Mouse (Mus musculus) ZHBTc4 (cell line): ENCODE measurements at regions not wholly inside any gene's neighbourhood (a gene's known extent, or its start where the extent isn't known, plus 50 kb on each side); places are given as distances from the start of the nearest gene placed in this dataset.

Experiments
- DNase-seq: peaks from one replicate; pipeline ENCODE4 v3.0.0-alpha.2; 2011; ENCODE audit warnings: low read depth, low spot score

- no peak for DNase-seq
Observed at GRCm38 (mm10) chrX:11829411-11830002, 330.6 kb downstream of the Bcor start.

GRCm38 (mm10) chrX:11837566-11837965 is 322.6 kb downstream of the Bcor start:
- no peak for DNase-seq

- no peak for DNase-seq
Observed at GRCm38 (mm10) chrX:11839665-11840245, 320.4 kb downstream of the Bcor start.

GRCm38 (mm10) chrX:11840319-11841035 is 319.7 kb downstream of the Bcor start:
- DNase-seq: no peak

DNA sequence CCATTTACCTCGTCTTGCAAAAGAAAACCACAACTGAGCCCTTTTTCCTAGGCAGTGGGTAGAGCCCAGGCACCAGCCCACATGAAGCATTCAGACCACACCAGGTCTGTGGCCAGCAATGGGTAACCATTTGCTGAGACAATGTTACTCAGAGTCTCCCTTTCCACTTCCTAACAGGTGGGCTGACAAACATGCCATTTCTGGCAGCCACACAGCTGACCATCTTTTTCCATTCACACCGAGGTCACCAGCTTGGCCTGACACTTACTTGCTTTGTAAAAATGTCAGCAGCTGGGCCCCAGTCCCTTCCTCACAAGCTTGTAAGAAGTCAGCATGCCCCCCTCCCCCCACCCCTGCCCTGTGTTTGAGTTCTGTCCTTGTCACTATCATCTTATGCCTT is 314.6 kb downstream of the Bcor start:
- DNase-seq: no peak

DNA sequence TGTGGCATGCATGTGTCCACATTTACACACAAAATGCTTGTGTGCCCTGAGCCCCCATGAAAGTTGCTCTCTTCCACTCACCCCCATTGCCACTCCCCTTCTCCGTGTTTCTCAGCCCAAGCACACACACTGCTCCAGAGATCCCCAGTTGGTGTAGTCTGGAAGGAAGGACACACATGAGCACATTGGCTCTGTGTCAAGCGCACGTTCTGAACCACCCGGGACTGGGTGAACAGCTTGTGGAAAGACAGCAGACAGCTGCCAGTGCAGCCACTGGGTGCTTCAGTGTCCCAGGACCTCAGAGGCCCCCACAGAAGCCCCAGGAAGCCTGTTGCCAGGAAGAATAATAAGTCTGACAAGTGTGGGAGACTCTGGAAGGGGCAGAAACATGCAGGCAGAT is 304.2 kb downstream of the Bcor start:
- DNase-seq: no peak

- DNase-seq: peak; percentile 19
Observed at GRCm38 (mm10) chrX:11859396-11859795, 300.8 kb downstream of the Bcor start.

DNA sequence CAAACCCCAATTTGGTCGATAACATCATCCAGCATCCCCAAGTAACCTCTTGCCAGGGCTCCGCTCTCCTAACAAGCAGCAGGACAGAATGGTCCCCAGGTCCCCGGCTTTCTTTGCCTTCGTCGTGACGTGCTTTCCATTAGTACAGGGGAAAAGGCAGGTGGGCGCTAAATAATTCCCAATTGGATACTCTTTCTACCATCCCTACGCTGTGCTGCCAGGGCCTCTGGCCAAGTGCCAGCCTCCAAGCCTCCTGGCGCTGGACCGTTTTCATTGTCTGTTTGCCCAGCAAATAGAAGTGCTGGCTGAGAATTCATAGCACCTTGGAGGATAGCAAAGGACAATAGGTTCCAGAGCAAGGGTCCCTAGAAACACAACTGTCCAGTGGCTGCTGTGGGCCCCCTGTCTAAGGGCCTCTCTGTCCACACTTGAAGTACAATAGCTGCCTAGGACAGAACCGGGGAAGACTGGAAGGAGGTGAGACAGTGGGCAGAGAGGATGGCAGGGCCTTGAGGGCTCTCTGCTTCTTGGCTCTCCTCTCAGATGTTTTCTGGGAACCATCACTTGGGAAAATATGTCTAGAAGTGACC is 298.9 kb downstream of the Bcor start:
- DNase-seq: no peak

- DNase-seq: peak; percentile 19
Observed at GRCm38 (mm10) chrX:11861892-11862291, 298.3 kb downstream of the Bcor start.

DNA sequence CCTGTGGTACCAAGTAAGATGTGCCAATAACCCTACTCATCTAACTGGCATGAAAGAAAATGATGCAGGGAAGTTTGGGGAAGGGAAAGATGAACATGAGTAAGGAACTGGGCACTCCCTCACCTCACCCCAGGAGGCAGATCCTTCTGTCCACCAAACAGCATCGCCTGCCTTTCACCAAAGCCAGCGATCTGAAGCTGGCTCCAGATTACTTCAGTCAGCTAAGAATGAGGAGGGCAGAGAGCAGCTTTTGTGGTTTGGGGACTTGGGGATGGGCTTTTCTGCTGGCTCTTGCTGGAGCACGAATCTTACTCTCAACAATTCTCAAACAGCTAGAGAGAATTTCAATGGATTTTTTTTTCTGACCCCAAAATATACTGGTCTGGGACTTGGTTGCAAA is 297.0 kb downstream of the Bcor start:
- no peak for DNase-seq

DNA sequence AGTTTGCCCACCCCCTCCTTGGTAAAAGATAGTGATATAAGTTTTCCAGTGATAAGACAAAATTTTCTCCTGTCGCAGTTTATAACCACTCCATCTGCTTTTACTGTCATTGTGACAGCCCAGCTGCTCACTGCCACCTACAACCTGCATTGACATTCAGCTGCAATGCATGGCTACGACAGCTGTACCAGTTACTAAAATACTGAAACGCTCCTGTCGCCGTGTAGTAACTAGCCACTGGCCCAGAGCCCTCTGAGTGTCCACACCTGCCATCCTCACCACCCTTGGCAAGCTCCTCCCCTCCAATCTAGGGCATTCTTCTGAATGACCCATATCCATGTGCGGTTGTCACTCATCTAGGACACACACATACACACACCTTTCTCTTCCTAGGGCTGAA is 286.2 kb downstream of the Bcor start:
- no peak for DNase-seq

DNA sequence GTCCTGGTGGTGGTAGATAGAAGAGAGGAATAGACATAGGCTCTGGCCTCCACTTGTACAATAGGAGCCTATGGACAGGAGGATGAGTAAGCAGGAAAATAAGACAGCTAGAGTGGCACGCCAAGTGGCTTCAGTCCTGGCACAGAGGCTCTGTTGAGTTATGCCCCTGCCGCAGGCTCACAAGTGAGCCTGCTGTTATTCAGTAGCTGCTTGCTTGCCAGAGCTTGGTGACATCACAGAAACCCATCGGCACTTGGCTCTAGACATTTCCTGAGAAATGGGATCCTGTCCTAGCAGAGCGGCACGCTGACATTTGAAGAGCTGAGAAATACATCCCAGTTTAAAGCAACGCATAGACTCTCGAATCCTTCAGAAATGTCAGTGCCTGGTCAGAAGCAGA is 283.5 kb downstream of the Bcor start:
- DNase-seq: no peak

DNA sequence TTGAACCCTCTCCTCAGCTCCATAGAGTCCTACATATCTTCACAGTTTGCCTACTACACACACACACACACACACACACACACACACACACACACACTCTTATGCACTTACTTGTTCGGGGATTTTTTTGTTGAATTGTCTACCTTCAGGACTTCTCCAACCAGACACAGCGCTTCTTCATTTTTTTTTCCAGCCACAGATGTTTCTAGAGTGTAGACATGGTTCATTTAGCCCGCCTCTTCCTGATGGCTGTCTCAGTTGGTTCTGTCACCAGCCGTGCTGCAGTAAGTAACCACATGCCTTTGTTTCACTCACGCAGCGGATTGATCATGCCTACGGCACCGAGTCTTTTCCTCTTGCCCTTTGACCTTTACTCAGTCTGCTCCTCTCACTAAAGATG is 282.1 kb downstream of the Bcor start:
- no peak for DNase-seq

DNA sequence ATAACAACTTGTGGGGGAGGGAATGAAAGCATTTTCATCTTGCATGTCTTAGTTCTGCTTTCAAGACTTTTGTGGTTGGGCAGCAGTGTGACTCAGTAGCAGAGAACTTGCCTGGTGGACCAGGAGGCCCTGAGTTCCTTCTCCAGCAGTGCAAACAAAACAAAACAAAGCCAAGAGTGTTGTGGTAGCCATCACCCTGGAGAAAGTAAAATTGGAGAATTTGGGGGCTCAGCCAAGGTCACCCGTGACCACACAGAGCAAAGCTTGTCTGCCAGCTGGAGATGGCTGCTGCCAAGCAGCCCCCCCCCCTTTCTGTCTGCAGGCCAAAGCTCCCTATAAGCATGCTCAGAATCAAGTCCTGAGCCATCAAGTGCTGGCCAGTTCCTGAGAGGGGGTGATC is 279.2 kb downstream of the Bcor start:
- DNase-seq: no peak

GRCm38 (mm10) chrX:11883738-11884716 is 276.1 kb downstream of the Bcor start:
- DNase-seq: no peak

- no peak for DNase-seq
Observed at GRCm38 (mm10) chrX:11892396-11892795, 267.8 kb downstream of the Bcor start.

DNA sequence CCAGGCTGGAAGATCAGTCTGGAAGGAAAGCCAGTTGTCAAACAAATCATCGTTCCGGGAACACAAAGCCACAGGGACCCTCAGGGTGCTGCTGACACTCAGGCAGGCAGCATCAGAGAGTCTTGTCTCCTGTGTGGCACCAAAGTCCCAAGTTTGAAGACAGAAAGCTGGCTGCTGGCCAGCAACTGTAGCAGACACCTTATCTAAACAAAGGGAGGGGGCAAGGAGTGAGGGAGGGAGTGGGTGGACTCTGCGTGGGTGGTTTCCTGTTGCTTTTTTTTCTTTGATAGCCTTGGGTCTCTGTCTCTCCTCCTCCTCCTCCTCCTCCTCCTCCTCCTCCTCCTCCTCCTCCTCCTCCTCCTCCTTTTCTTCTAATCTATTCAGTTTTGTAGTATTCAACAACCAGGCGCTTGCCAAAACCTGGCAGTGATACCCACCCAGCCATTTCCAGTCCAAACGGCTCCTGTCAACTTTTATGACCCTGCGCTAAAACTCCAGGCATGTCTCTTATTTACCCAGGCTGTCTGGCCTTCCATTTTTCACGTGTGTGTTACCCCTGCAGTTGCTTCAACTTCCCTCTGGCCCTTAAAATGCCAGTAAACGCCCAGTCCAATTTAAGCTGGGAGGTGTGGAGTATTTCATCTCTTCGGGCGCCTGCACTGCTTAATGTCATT is 266.4 kb downstream of the Bcor start:
- no peak for DNase-seq

DNA sequence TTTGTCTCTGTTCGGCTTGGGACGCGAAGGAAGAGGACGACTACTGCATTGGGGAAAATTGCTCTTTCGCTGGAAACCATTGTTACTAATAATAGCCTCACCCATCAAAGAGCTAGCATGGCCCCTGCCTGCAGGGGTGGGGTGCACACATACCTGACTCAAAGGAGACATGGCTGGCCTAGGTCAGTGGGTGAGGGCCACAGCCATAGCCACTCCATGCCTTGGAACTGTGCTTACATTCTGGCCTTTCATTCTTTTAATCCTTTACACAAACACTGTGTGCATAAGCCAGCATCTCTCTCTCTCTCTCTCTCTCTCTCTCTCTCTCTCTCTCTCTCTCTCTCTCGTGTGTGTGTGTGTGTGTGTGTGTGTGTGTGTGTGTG is 265.9 kb downstream of the Bcor start:
- no peak for DNase-seq

DNA sequence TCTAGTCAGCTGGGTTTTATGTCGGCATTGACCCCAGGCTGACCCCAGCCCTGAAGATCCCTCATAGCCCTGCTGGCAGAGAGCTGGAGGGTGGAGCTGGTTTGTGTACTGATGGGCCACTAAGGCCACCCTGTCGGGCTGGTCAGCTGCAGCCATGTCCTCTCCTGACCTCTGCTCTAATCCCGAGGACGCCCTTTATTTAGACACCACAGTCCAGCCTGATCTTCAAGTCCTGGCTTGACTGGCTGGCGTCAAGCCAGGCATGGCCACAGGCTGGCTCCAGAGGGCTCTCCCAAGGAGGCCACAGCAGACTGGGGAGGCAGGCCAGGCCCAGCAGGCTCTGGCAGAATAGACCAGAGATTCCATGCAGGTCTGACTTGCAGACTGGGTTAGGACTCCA is 264.8 kb downstream of the Bcor start:
- no peak for DNase-seq

- DNase-seq: no peak
Observed at GRCm38 (mm10) chrX:11898280-11898679, 261.9 kb downstream of the Bcor start.

DNA sequence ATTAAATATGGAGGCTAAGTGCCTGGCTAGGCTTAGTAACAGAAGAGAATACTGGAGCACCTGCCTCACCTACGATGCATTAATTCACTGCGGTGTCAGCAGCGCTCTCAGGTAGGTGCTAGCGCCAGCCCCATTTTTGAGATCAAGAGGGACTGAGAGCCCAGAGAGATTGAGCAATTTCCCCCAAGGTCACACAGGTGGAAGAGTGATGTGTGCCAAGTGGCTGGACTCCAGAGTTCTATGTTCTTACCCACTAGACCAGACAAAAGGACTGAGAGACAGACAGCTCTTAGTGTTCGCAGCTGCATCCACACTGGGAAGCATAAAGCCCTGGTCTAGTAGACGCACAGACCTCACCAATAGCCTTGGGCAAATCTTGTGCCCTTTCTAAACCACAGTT is 261.1 kb downstream of the Bcor start:
- no peak for DNase-seq
